Mouse (Mus musculus): ENCODE measurements around the gene Daam1. TPM values are rescaled to one million over a fixed set of nuclear protein-coding genes. Genes with fewer than 3 reads are reported as not detected.

Daam1 gene
- total RNA-seq, 4 experiments from 2014 or later: 22.6 to 28.0 (median 26.9) TPM

Other genes starting within 250 kb of the Daam1 start
- 1 to 10 TPM; 2.2 to 2.9 (median 2.6) TPM for gene Gpr135, start 240.0 kb downstream of the Daam1 start, total RNA-seq (2022)

All from adrenal gland, adult 8-10 months (tissue).